Mouse (Mus musculus) CH12.LX (cell line): ENCODE data around the gene Cilp. TPM values are rescaled to one million over a fixed set of nuclear protein-coding genes. Genes with fewer than 3 reads are reported as not detected.

Experiments
- DNase-seq: peaks from one replicate; pipeline ENCODE4 v3.0.0-alpha.2; 2013; ENCODE audit errors: extremely low read depth
- H3K27ac ChIP-seq: 2 replicates; pipeline ENCODE4 v1.5.1; 2012; ENCODE audit warnings: low read depth, mild to moderate bottlenecking, control low read depth, moderate library complexity; ENCODE audit not compliant: insufficient read depth
- H3K27me3 ChIP-seq: replicated peaks from 2 replicates; pipeline ENCODE3; 2012; ENCODE audit warnings: inconsistent platforms
- H3K36me3 ChIP-seq, 2 experiments: replicated peaks in 1 of 2; 2 replicates each; pipeline versions ENCODE3 to v1.6.1; 2012; ENCODE audit warnings: inconsistent platforms in 1 of 2, low read length in 1 of 2, mild to moderate bottlenecking in 1 of 2, mixed read lengths in 1 of 2, moderate library complexity in 1 of 2; ENCODE audit not compliant: control insufficient read depth in 1 of 2, insufficient read depth in 1 of 2
- H3K4me1 ChIP-seq, 2 experiments: 2 replicates each; pipeline ENCODE4 v1.6.1; 2012; ENCODE audit warnings: inconsistent platforms in 1 of 2, moderate library complexity in 1 of 2; ENCODE audit not compliant: insufficient read depth in 2 of 2, control insufficient read depth in 1 of 2
- H3K4me2 ChIP-seq: 2 replicates; pipeline ENCODE4 v1.6.1; 2012; ENCODE audit warnings: low read depth, mild to moderate bottlenecking, control low read depth; ENCODE audit not compliant: poor library complexity, insufficient read depth, severe bottlenecking
- H3K4me3 ChIP-seq, 3 experiments: fragments of 150-350 bp in 1 of 3; sonication (generic) in 1 of 3; replicated peaks in 1 of 3; 2 replicates each; pipeline versions ENCODE3 to v1.5.1; 2011 to 2012; ENCODE audit warnings: low read depth in 2 of 3, low read length in 2 of 3, mild to moderate bottlenecking in 2 of 3, moderate library complexity in 2 of 3, control low read depth in 1 of 3, improper control_type of control experiment in 1 of 3, inconsistent platforms in 1 of 3, mixed read lengths in 1 of 3; ENCODE audit not compliant: poor library complexity in 1 of 3
- H3K79me2 ChIP-seq: replicated peaks from 2 replicates; pipeline ENCODE4 v1.6.1; 2012; ENCODE audit warnings: mild to moderate bottlenecking, moderate library complexity; ENCODE audit not compliant: control insufficient read depth, poor library complexity, insufficient read depth, severe bottlenecking; ENCODE audit errors: extremely low read depth
- H3K9ac ChIP-seq: 2 replicates; pipeline ENCODE4 v1.6.1; 2012; ENCODE audit warnings: low read depth, mild to moderate bottlenecking, control low read depth, moderate library complexity; ENCODE audit not compliant: insufficient read depth
- H3K9me3 ChIP-seq: replicated peaks from 2 replicates; pipeline ENCODE3; 2012; ENCODE audit warnings: low read length, inconsistent platforms, mixed read lengths
- CHD1 ChIP-seq: IDR thresholded peaks from 2 replicates; pipeline ENCODE4 v1.6.1; 2012; ENCODE audit warnings: low read depth, low read length, improper control_type of control experiment, inconsistent platforms
- CTCF ChIP-seq, 2 experiments: IDR thresholded peaks in 1 of 2; conservative IDR thresholded peaks in 1 of 2; 2 replicates each; pipeline ENCODE4 v1.5.1; 2011 to 2012; ENCODE audit warnings: low read depth in 2 of 2, low read length in 2 of 2, improper control_type of control experiment in 1 of 2, inconsistent platforms in 1 of 2, mild to moderate bottlenecking in 1 of 2, moderate library complexity in 1 of 2
- ELF1 ChIP-seq: IDR thresholded peaks from 2 replicates; pipeline ENCODE4 v1.6.1; 2014; ENCODE audit warnings: low read depth, mild to moderate bottlenecking, inconsistent platforms, low read length, improper control_type of control experiment
- EP300 ChIP-seq: IDR thresholded peaks from 2 replicates; pipeline ENCODE4 v1.6.1; 2011; ENCODE audit warnings: low read length, improper control_type of control experiment
- ETS1 ChIP-seq: conservative IDR thresholded peaks from 2 replicates; pipeline ENCODE4 v1.6.1; 2012; ENCODE audit warnings: low read depth, mild to moderate bottlenecking, inconsistent platforms, low read length, improper control_type of control experiment, moderate library complexity
- GABPA ChIP-seq: IDR thresholded peaks from 2 replicates; pipeline ENCODE4 v1.6.1; 2012; ENCODE audit warnings: low read depth, low read length, improper control_type of control experiment, inconsistent platforms; ENCODE audit not compliant: insufficient replicate concordance
- HCFC1 ChIP-seq: IDR thresholded peaks from 2 replicates; pipeline ENCODE4 v1.6.1; 2012; ENCODE audit warnings: low read depth, mild to moderate bottlenecking, inconsistent platforms, low read length, improper control_type of control experiment
- IRF4 ChIP-seq: IDR thresholded peaks from 2 replicates; pipeline ENCODE4 v1.6.1; 2014; ENCODE audit warnings: low read depth, mild to moderate bottlenecking, inconsistent platforms, low read length, improper control_type of control experiment
- JUN ChIP-seq: IDR thresholded peaks from 2 replicates; pipeline ENCODE4 v1.6.1; 2011; ENCODE audit warnings: low read depth, mild to moderate bottlenecking, low read length, improper control_type of control experiment, moderate library complexity; ENCODE audit not compliant: insufficient read depth
- JUND ChIP-seq: conservative IDR thresholded peaks from 2 replicates; pipeline ENCODE4 v1.6.1; 2011; ENCODE audit warnings: low read depth, low read length, improper control_type of control experiment
- KAT2A ChIP-seq: IDR thresholded peaks from 2 replicates; pipeline ENCODE4 v1.6.1; 2012; ENCODE audit warnings: low read length, improper control_type of control experiment, inconsistent platforms; ENCODE audit not compliant: insufficient replicate concordance
- MAFK ChIP-seq: IDR thresholded peaks from 2 replicates; pipeline ENCODE4 v1.6.1; 2011; ENCODE audit warnings: low read length, improper control_type of control experiment; ENCODE audit not compliant: insufficient replicate concordance
- MAX ChIP-seq: IDR thresholded peaks from 2 replicates; pipeline ENCODE4 v1.6.1; 2011; ENCODE audit warnings: low read length, improper control_type of control experiment
- MEF2A ChIP-seq: IDR thresholded peaks from 2 replicates; pipeline ENCODE4 v1.6.1; 2014; ENCODE audit warnings: low read depth, mild to moderate bottlenecking, inconsistent platforms, low read length, improper control_type of control experiment, borderline replicate concordance
- NELFE ChIP-seq: IDR thresholded peaks from 2 replicates; pipeline ENCODE4 v1.6.1; 2011; ENCODE audit warnings: low read depth, low read length, improper control_type of control experiment
- NRF1 ChIP-seq: IDR thresholded peaks from 2 replicates; pipeline ENCODE4 v1.6.1; 2014; ENCODE audit warnings: low read depth, mild to moderate bottlenecking, inconsistent platforms, low read length, improper control_type of control experiment, moderate library complexity
- POLR2AphosphoS2 ChIP-seq: IDR thresholded peaks from 2 replicates; pipeline ENCODE4 v1.6.1; 2011; ENCODE audit warnings: low read depth, low read length, improper control_type of control experiment
- RCOR1 ChIP-seq: conservative IDR thresholded peaks from 2 replicates; pipeline ENCODE4 v1.6.1; 2012; ENCODE audit warnings: low read depth, mild to moderate bottlenecking, inconsistent platforms, low read length, improper control_type of control experiment
- SIN3A ChIP-seq: IDR thresholded peaks from 2 replicates; pipeline ENCODE4 v1.6.1; 2012; ENCODE audit warnings: low read length, improper control_type of control experiment, inconsistent platforms
- TBP ChIP-seq: conservative IDR thresholded peaks from 2 replicates; pipeline ENCODE4 v1.6.1; 2011; ENCODE audit warnings: low read depth, low read length, improper control_type of control experiment
- TCF12 ChIP-seq: IDR thresholded peaks from 2 replicates; pipeline ENCODE4 v1.6.1; 2014; ENCODE audit warnings: low read depth, mild to moderate bottlenecking, inconsistent platforms, low read length, improper control_type of control experiment
- USF2 ChIP-seq: conservative IDR thresholded peaks from 2 replicates; pipeline ENCODE4 v1.6.1; 2011; ENCODE audit warnings: low read depth, low read length, improper control_type of control experiment
- ZC3H11A ChIP-seq: IDR thresholded peaks from 2 replicates; pipeline ENCODE4 v1.6.1; 2012; ENCODE audit warnings: low read depth, mild to moderate bottlenecking, inconsistent platforms, low read length, improper control_type of control experiment
- ZMIZ1 ChIP-seq: IDR thresholded peaks from 2 replicates; pipeline ENCODE4 v1.6.1; 2012; ENCODE audit warnings: low read depth, mild to moderate bottlenecking, inconsistent platforms, low read length, improper control_type of control experiment
- ZNF384 ChIP-seq: IDR thresholded peaks from 2 replicates; pipeline ENCODE4 v1.6.1; 2012; ENCODE audit warnings: low read depth, low read length, improper control_type of control experiment, inconsistent platforms
- dilution Hi-C: fragments of 300-500 bp; cut with MboI; formaldehyde crosslinking; loops from 2 replicates; pipeline ENCODE4 v1.14.3; 2020; ENCODE audit warnings: low sequenced_read_pairs; ENCODE audit not compliant: extremely low pct_unique_long_range_greater_than_20kb, extremely low pct_ligation_motif_present
- in situ Hi-C: fragments of 300-500 bp; cut with MboI; formaldehyde crosslinking; loops from 3 replicates; pipeline ENCODE4 v1.14.3; 2019; ENCODE audit warnings: low sequenced_read_pairs, low pct_ligation_motif_present, low pct_unique_long_range_greater_than_20kb, mixed read lengths
- polyA plus RNA-seq: library from polyadenylated mRNA; unstranded; fragments of >175 nt; gene quantifications from 2 replicates; pipeline ENCODE4 v1.2.1, GENCODE M21; 2012; ENCODE audit warnings: low read depth; ENCODE audit not compliant: insufficient read length
- total RNA-seq, 2 experiments: library from RNA; depleted of rRNA; stranded (reverse); fragments of 300-350 nt in 1 of 2; fragments of >200 nt in 1 of 2; gene quantifications; 2 replicates each; pipeline ENCODE4 v1.2.3; 2012 to 2014

The Cilp gene
- total and polyA plus RNA-seq, 3 experiments: not detected

GRCm38 (mm10) chr9:65306672-65307071, 41.7 kb downstream of the Cilp start:
- no peaks in the 10 kb centered on the region for H3K9me3 ChIP-seq
- H3K27me3 ChIP-seq: no peaks in the 10 kb centered on the region
- no peaks in the 10 kb centered on the region for H3K79me2 ChIP-seq
- no peak overlapping the region for H3K4me3 ChIP-seq
- DNase-seq: no peak
- dilution Hi-C loops: no loop called here
- H3K9ac ChIP-seq: no peak overlapping the region
- H3K36me3 ChIP-seq: peaks cover 38 to 73% of the 10 kb centered on the region in 2 experiments
- H3K27ac ChIP-seq: no peak overlapping the region; the same call in 1 of the 2 replicates
- in situ Hi-C loops: no loop called here
- no peak overlapping the region for H3K4me2 ChIP-seq
- H3K4me1 ChIP-seq: peaks cover 3 to 5% of the 10 kb centered on the region in 2 experiments; a peak in 1 of 4 replicates
- no peak for TF ChIP-seq NRF1
- no peak for TF ChIP-seq POLR2AphosphoS2
- no peak for TF ChIP-seq USF2
- TF ChIP-seq MAFK: no peak
- no peak for TF ChIP-seq HCFC1
- TF ChIP-seq CHD1: no peak
- TF ChIP-seq TCF12: no peak
- no peak for TF ChIP-seq EP300
- no peak for TF ChIP-seq ZNF384
- no peak for TF ChIP-seq ZMIZ1
- no peak for TF ChIP-seq MAX
- no peak for TF ChIP-seq ELF1
- no peak for TF ChIP-seq IRF4
- no peak for TF ChIP-seq KAT2A
- TF ChIP-seq ZC3H11A: no peak
- TF ChIP-seq GABPA: no peak
- TF ChIP-seq TBP: no peak
- TF ChIP-seq ETS1: no peak
- no peak for TF ChIP-seq CTCF (conservative IDR thresholded peaks at IDR 0.05 in 1 of 2, IDR thresholded peaks at IDR 0.05 in 1 of 2; ENCODE audit: low read depth in 2 of 2, low read length in 2 of 2)

DNA sequence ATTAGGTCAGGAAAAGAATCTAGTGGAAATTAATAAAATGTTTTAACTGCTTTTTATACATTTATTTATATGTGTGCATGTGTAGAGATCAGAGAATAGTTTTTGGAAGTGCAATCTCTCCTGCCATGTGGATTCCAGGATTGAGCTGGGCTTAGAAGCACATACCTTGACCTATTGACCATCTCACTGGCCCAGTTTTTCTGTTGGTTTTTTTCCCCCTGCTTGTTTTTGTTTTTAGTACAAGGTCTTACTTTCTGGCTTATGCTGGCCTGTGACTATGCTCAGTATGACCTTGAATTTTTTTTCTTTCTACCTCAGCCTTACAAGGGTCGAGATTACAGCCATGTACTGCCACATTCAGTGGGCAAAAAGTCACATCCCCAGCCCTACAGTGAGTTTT, 43.0 kb downstream of the Cilp start:
- no peak overlapping the region for H3K27ac ChIP-seq

More for the DNA sequence above, 43.0 kb downstream of the Cilp start:
- Histone ChIP-seq H3K4me2 (no peak overlapping the region), H3K36me3 (peaks cover 38 to 69% of the 10 kb centered on the region in 2 experiments), H3K79me2 (no peaks in the 10 kb centered on the region), H3K27me3 (no peaks in the 10 kb centered on the region), H3K4me1 (peaks cover 3 to 5% of the 10 kb centered on the region in 2 experiments; a peak in 1 of 4 replicates)
- no peak for DNase-seq
- TF ChIP-seq CHD1: no peak
- no peak for TF ChIP-seq EP300
- TF ChIP-seq RCOR1: no peak
- no peak for TF ChIP-seq ZC3H11A
- no peak for TF ChIP-seq USF2
- TF ChIP-seq MEF2A: no peak
- TF ChIP-seq TCF12: no peak
- no peak for TF ChIP-seq HCFC1
- no peak for TF ChIP-seq NRF1
- TF ChIP-seq MAFK: no peak
- TF ChIP-seq JUND: no peak
- TF ChIP-seq TBP: no peak
- TF ChIP-seq NELFE: no peak
- no peak for TF ChIP-seq ZMIZ1
- no peak for TF ChIP-seq JUN
- no peak for TF ChIP-seq SIN3A
- TF ChIP-seq ELF1: no peak
- TF ChIP-seq, all 38 proteins: peak for 0
- Histone ChIP-seq H3K9me3 (no peaks in the 10 kb centered on the region), H3K9ac (no peak overlapping the region), H3K4me3 (no peak overlapping the region)
- dilution Hi-C loops: no loop called here
- in situ Hi-C loops: no loop called here
